8 mouse cellular contexts compared by ENCODE assay signal in the genomic region with DNA sequence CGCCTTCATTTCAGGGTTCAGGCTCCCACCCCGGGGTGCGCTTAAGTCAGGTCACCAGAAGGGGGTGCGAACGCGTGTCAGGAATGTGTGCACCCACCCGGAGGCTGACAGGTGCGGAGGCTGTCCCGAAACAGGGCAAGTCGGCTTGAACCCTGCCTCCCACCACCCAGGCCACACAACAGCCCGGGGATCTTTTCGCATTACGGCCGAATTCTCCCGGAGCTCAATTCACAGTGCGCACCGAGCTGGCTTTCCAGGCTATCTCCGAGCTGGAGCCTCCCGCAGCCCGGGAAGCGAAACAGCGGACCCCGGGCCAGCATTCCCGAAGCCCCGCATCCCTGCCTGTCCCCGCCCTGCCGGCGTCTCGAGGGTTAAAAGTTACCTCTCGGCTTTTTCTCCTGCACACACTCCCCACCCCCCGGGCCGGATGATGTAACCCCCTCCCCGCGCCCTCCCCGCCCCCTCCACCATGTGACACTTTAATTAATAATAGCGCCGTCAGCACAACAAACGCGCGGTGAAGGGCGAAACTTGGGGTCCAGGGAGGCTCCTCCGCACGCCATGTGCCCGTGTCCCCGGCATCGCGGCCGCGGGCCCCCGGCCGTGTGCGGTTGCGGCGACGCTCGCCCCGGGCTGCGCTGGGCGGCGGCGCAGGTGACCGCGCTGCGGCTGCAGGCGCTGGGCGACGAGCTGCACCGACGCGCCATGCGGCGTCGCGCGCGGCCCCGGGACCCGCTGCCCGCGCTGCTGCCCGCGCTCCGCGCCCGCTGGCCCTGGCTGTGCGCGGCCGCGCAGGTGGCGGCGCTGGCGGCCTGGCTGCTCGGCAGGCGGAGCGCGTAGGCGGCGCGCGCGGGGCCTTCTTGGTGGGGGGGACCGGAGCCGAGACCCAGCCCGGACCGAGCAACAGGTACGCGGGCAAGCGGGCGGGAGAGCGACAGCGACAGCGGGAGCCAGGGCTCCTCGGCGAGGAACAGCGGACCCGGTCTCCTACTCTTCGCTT. TPM values are rescaled to one million over a fixed set of nuclear protein-coding genes. Genes with fewer than 3 reads are reported as not detected.
A peak's percentile ranks its signal among the peaks of the same experiment; 100 is the strongest.
DNase-seq lines count a peak whose midpoint lies in the region; ATAC-seq and TF ChIP-seq lines count a peak whose summit lies in the region.

No protein-coding gene starts in this region.

- peaks cover 48% of the 10 kb centered on the region for H3K4me1 ChIP-seq in megakaryocyte, embryonic 14.5 days
- H3K4me1 ChIP-seq in heart, embryonic 13.5 days: peaks cover 25% of the 10 kb centered on the region
- peaks cover 30% of the 10 kb centered on the region for H3K4me1 ChIP-seq in limb, embryonic 13.5 days
- peaks cover 32% of the 10 kb centered on the region for H3K4me1 ChIP-seq in olfactory bulb, adult 2 months (ENCODE audit: control insufficient read depth, insufficient read depth, low read length)

- ATAC-seq in megakaryocyte, adult 5-6 weeks (ENCODE audit: poor library complexity, severe bottlenecking): no peak
- ATAC-seq in heart, embryonic 13.5 days (ENCODE audit: extremely low read depth, insufficient number of reproducible peaks, low FRiP score, low TSS enrichment): peak; percentile 37; the same call in 1 of the 2 replicates
- ATAC-seq in limb, embryonic 13.5 days (ENCODE audit: low FRiP score, low read depth): peak; percentile 54; the same call in 1 of the 2 replicates

- peak overlapping the region; percentile 89 for H3K4me3 ChIP-seq in megakaryocyte, embryonic 14.5 days (replicated peaks)
- H3K4me3 ChIP-seq in heart, embryonic 13.5 days: peak overlapping the region; percentile 61
- peak overlapping the region; percentile 56 for H3K4me3 ChIP-seq in limb, embryonic 13.5 days
- H3K4me3 ChIP-seq in olfactory bulb, adult 2 months (ENCODE audit: insufficient read depth, low read depth, low read length): peak overlapping the region; percentile 76

- 0 out of 2 replicates have a peak, but pooled peaks have one; percentile 35 for TF ChIP-seq CTCF in olfactory bulb, adult 2 months (IDR thresholded peaks at IDR 0.05; ENCODE audit: insufficient read depth, low read depth, low read length)

- no peak overlapping the region for H3K27ac ChIP-seq in heart, embryonic 13.5 days (replicated peaks)
- no peak overlapping the region for H3K27ac ChIP-seq in limb, embryonic 13.5 days
- no peak overlapping the region for H3K27ac ChIP-seq in olfactory bulb, adult 2 months (ENCODE audit: insufficient read depth, low read depth, low read length)

- TF ChIP-seq POLR2A in olfactory bulb, adult 2 months (IDR thresholded peaks at IDR 0.05; ENCODE audit: insufficient read depth, low read depth, low read length): no peak

- WGBS in heart, embryonic 13.5 days: under 1% methylated on average over 114 of the region's 117 CpGs
- under 1% methylated on average over 108 of the region's 117 CpGs for WGBS in limb, embryonic 13.5 days
- WGBS in olfactory bulb, adult 2 months: 13% methylated on average over 114 of the region's 117 CpGs

- peak overlapping the region; percentile 99 for H3K4me2 ChIP-seq in heart, embryonic 13.5 days
- peak overlapping the region; percentile 99 for H3K4me2 ChIP-seq in limb, embryonic 13.5 days (replicated peaks)

- H3K9me3 ChIP-seq in megakaryocyte, embryonic 14.5 days: peaks cover 8% of the 10 kb centered on the region
- H3K9me3 ChIP-seq in heart, embryonic 13.5 days: no peaks in the 10 kb centered on the region
- no peaks in the 10 kb centered on the region for H3K9me3 ChIP-seq in limb, embryonic 13.5 days

- H3K9ac ChIP-seq in heart, embryonic 13.5 days: peak overlapping the region; percentile 73
- peak overlapping the region; percentile 65 for H3K9ac ChIP-seq in limb, embryonic 13.5 days

- DNase-seq in cerebellum, postnatal 14 days: peak; percentile 52 to 64
- no peak for DNase-seq in gastrocnemius, adult 18-20 months (ENCODE audit: low spot score)
- DNase-seq in T-cell, adult 2 months (ENCODE audit: low spot score): no peak

- H3K36me3 ChIP-seq in megakaryocyte, embryonic 14.5 days (replicated peaks; ENCODE audit: low read length): no peaks in the 10 kb centered on the region
- H3K36me3 ChIP-seq in heart, embryonic 13.5 days: no peaks in the 10 kb centered on the region
- H3K36me3 ChIP-seq in limb, embryonic 13.5 days: no peaks in the 10 kb centered on the region

- H3K27me3 ChIP-seq in megakaryocyte, embryonic 14.5 days (replicated peaks): peaks cover 91% of the 10 kb centered on the region
- peaks cover 95% of the 10 kb centered on the region for H3K27me3 ChIP-seq in heart, embryonic 13.5 days (replicated peaks)
- H3K27me3 ChIP-seq in limb, embryonic 13.5 days: peaks cover 98% of the 10 kb centered on the region

RNA-seq across cellular contexts. Expression of gene Hrk, which starts 5.1 kb away (rescaled TPM):
- not detected in 2 replicates for polyA plus RNA-seq in megakaryocyte, embryonic 14.5 days (2012; ENCODE audit: insufficient read depth, low replicate concordance)
- not detected in 2 replicates for total RNA-seq in megakaryocyte, adult 5-6 weeks (2015)
- not detected in 2 replicates for total RNA-seq in megakaryocyte, adult 5-6 weeks (2017)
- polyA plus RNA-seq in heart, embryonic 13.5 days (2015; fragmentation: Nextera tagmentation; extraction: Ambion mirVana): not detected in 2 replicates
- 0.10 and 0.17 TPM in 2 replicates for polyA plus RNA-seq in limb, embryonic 13.5 days (2015; fragmentation: Nextera tagmentation; extraction: Ambion mirVana)
- polyA plus RNA-seq in olfactory bulb, adult 2 months (2012; ENCODE audit: insufficient read depth, insufficient read length, low replicate concordance, missing spikeins): not detected in 2 replicates
- total RNA-seq in gastrocnemius, adult 18-20 months (2021): under 1 TPM; 0.12 to 0.21 TPM

RNA-seq across cellular contexts. Expression of gene Fbxw8, which starts 14.3 kb away (rescaled TPM):
- polyA plus RNA-seq in megakaryocyte, embryonic 14.5 days (2012; ENCODE audit: insufficient read depth, low replicate concordance): 22.8 and 42.5 TPM in 2 replicates
- total RNA-seq in megakaryocyte, adult 5-6 weeks (2015): 7.0 and 7.1 TPM in 2 replicates
- 11.3 and 11.7 TPM in 2 replicates for total RNA-seq in megakaryocyte, adult 5-6 weeks (2017)
- polyA plus RNA-seq in heart, embryonic 13.5 days (2015; fragmentation: Nextera tagmentation; extraction: Ambion mirVana): 21.5 and 22.0 TPM in 2 replicates
- 29.0 and 30.1 TPM in 2 replicates for polyA plus RNA-seq in limb, embryonic 13.5 days (2015; fragmentation: Nextera tagmentation; extraction: Ambion mirVana)
- not detected in 2 replicates for polyA plus RNA-seq in olfactory bulb, adult 2 months (2012; ENCODE audit: insufficient read depth, insufficient read length, low replicate concordance, missing spikeins)
- total RNA-seq in gastrocnemius, adult 18-20 months (2021): 10 to 100 TPM; 20.5 to 21.1 TPM

Comparison
In these comparisons a context has a peak if more than half of its experiments do, and no peak if none do; other contexts are left out.
1. DNase-seq: peak in cerebellum, postnatal 14 days (2 of 2); none in gastrocnemius, adult 18-20 months (single experiment) and T-cell, adult 2 months (single experiment).
2. RNA of gene Fbxw8, which starts 14.3 kb away (polyA plus RNA-seq): 29.0 to 30.1 TPM in limb, embryonic 13.5 days, 22.8 to 42.5 TPM in megakaryocyte, embryonic 14.5 days and 21.5 to 22.0 TPM in heart, embryonic 13.5 days; not detected in olfactory bulb, adult 2 months; every median in the first group is over 10 times any median in the second.
3. Peak in every context shown above with its lines, with median percentiles within 50 percentile points of each other: H3K4me3 ChIP-seq.